Mouse (Mus musculus) skeletal muscle tissue, adult 2 months (tissue): ENCODE measurements around the gene Olfr123.

Experiments
- DNase-seq: peaks from one replicate; pipeline ENCODE4 v3.0.0-alpha.2; 2012; ENCODE audit warnings: low read depth, low spot score

Olfr123 gene

GRCm38 (mm10) chr17:37793229-37793628 is at the start of gene Olfr123:
Olfr123 (plus strand) TSS chr17:37793529.
- DNase-seq, result no peak

DNA sequence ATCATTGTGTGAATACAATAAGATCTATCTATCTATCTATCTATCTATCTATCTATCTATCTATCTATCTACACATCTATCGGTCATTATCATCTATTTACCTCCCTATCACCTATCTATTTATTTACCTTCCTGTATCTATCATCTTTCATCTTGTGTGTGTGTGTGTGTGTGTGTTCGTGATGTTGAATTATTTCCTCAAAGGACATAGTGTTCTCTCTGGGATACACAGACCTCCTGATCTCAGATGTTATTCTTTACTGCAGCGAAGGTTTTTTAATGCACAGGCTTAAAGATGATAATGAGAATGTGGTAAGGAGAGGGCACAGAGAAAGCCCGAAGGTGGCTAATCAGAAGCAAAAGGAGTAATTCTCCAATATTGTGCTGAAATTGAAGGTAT is 25.0 kb upstream of the Olfr123 start, which contains the start of gene Olfr122:
TSS of gene Olfr122 (plus strand) at position 301 of the 400 bp plus-strand sequence.
- DNase-seq, result no peak

DNA sequence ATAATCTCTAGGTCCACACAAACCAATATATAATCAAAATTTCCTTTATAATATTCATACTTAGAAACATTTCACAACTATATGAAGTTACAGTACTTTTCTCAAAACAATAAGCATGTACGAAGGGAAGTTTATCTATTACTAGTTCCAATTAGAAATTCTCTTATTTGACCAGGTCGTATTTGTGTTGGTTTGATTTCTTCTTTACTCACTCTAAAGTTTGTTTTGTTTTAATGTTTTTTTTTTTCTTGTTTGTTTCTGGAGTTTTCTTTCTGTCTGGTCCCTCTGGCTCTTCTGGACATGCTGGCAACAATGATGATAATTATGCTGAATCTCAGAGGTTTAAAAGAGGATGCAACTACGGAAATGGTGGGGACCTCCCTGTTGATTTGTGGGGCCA is 6.3 kb downstream of the Olfr123 start, which contains the start of gene Olfr124:
TSS of gene Olfr124 (plus strand) at position 301 of the 400 bp plus-strand sequence.
- no peak for DNase-seq

GRCm38 (mm10) chr17:37832649-37833048 is 39.3 kb downstream of the Olfr123 start, which contains the start of gene Olfr125:
Olfr125 (plus strand) TSS chr17:37832949.
- no peak for DNase-seq

GRCm38 (mm10) chr17:37847183-37847582 is 53.9 kb downstream of the Olfr123 start, which contains the start of gene Olfr126:
Olfr126 (plus strand) TSS chr17:37847483.
- no peak for DNase-seq
